Mouse (Mus musculus) adrenal gland, adult 18-20 months (tissue): ENCODE data around the gene Itga8. TPM values are rescaled to one million over a fixed set of nuclear protein-coding genes. Genes with fewer than 3 reads are reported as not detected.

Source experiments
- DNase-seq, 2 experiments: peaks; one replicate each; pipeline ENCODE4 v3.0.0; 2021 to 2022; ENCODE audit warnings: low spot score in 2 of 2
- long read RNA-seq, 2 experiments: library from polyadenylated mRNA; stranded (forward); transcript quantifications; one replicate each; pipeline ENCODE4 v2.0.0; 2021
- total RNA-seq, 2 experiments: library from RNA; stranded (reverse); gene quantifications; 1 replicate in 1 of 2; 2 replicates in 1 of 2; pipeline ENCODE4 v1.2.3; 2021

The Itga8 gene
- 10 to 100 TPM; 17.2 to 17.9 TPM for total RNA-seq
- long read RNA-seq, experiment 1, full-length matches to known transcripts: 4 of 5 reads
- long read RNA-seq, experiment 1, partial matches to known transcripts: 0 of 5 reads
- long read RNA-seq, experiment 1, other reads (novel, unspliced or antisense): 1 of 5 reads
- long read RNA-seq, experiment 2, full-length matches to known transcripts: 1 of 5 reads
- long read RNA-seq, experiment 2, partial matches to known transcripts: 1 of 5 reads
- long read RNA-seq, experiment 2, other reads (novel, unspliced or antisense): 3 of 5 reads

DNA sequence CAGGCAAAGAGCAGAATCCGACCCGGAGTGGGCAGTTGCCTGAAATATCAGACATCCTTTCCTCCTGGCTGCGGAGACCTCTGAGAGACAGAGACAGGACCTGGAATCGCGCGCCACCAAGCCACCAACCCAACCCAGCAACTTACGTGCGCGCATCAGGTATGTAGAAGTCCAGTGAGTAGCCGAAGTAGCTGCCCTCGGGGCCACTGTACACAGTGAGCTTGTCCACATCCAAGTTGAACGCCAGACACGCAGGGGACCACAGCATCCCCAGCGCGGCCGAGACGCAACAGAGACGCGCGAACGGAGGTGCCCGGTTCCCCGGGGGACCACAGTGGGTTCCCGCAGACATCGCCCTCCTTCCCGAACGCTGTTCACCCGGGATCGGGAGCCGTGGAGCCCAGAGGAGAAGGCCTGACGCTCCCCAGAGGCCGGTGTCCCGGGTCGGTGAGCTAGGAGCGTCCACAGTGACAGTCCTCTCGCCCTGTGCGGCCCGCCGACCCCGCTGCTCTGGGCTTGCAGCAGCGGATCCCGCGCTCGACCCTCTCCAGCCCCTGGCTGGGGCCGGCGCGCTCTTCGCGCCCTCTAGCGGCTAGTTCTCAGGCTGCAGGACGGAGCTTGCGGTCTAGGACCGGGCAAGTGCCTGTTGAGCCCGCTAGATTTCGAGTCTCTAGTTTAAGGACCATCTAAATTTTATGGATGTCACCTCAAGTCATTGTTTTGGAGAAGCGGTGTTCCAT lies at the start of gene Itga8:
Itga8 (minus strand) TSS at position 492 of the 740 bp plus-strand sequence.
- peak; percentile 89 for DNase-seq

DNA sequence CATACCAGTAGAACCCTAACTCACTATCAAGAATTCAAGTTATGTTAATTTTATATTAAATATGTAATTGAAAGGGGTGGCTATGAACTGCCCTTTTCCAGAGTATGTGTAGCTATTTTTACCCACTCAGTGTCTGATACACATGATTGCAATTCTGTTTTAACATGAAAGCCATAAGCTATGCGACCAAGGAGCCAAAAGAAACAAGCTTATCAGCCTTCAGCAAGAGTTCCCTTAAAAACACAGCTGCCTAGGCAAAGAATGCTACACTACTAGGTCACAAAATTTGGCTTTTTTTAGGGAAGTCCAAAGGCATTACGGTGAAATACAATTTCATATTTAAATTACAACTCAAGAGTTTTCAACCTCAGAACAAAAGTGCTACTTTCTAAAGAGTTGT lies 47.2 kb upstream of the Itga8 start:
- no peak for DNase-seq

DNA sequence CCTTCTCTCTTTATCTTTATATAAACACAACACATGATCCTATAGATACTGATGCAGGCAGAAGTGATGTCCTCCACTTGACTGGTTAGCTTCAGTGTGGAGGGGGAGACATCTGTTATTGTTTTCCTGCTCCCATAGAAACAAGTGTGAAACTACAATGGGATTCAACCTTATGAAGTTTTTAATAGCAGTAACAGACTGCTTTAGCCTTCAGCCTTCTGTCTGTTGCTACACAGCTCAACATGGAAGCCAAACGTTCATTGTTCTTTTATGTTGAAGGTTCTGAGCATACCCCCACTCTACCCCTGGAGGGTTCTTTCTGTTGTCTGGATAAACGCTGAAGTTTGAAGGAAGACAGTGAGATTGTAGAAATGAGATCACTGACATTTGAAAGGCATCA lies 30.2 kb upstream of the Itga8 start:
- DNase-seq: no peak

DNA sequence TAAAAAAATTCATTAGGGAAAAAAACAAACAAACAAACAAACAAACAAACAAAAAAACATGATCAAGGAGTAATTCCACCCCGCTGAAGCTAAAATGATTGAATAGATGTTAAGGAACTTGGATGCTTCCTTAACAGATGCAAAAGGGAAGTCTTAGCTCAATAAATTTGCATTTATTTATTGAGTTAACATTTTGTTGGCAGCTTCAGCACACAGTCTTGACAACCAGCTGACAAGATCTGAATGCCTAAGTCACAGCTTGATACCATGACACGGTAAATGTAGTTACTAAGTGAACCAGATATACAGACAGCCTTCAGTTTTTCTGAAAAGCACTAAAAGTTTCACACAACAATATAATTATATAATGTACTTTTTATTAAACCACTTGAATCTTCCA lies 27.9 kb upstream of the Itga8 start:
- no peak for DNase-seq

DNA sequence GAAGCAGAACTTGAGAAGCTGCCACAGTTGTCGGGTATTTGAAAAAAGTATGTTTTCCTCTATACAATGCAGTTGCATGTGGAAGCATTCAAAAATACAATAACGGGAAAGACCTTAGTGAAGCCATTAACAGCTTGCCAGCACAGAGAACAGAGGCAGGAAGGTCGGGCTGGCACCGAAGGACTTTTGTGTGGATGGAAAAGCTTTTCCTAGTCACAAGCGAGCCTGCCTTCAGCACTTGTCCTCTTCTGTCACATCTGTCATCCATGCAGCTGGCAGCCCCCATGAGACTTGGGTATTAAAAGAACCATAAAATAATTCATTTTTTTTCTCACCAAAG lies 27.3 kb upstream of the Itga8 start:
- DNase-seq: no peak

DNA sequence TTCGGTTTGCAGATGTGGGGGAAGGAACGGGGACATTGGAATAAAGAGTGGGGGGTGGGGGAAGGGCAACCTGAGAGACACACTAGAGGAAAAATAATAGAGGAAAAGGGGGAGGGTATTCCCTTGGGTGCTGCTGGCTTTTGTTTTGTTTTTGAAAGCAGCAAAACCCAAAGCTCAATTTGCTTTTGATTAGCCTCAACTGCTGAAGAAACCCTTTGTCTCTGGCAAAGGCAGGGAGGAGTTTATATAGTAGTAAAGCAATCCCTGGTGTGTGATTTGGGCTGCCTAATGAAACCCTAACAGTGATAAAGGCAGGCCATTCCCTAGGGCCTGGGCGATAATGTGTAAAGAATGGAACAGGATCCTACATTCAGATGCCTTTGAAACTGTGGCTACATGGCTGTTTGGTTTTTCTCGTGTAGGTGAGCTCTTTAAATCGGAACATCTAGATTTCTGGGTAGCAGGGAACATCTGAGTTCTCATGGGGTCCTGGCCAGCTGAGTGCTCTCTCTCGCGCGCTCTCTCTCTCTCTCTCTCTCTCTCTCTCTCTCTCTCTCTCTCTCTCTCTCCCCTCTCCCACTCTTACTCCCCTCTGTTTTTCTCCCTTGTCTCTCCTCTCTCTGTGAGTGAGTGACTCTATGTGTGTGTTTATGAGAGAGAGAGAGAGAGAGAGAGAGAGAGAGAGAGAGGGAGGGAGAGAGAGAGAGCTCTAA lies 26.8 kb upstream of the Itga8 start:
- no peak for DNase-seq

DNA sequence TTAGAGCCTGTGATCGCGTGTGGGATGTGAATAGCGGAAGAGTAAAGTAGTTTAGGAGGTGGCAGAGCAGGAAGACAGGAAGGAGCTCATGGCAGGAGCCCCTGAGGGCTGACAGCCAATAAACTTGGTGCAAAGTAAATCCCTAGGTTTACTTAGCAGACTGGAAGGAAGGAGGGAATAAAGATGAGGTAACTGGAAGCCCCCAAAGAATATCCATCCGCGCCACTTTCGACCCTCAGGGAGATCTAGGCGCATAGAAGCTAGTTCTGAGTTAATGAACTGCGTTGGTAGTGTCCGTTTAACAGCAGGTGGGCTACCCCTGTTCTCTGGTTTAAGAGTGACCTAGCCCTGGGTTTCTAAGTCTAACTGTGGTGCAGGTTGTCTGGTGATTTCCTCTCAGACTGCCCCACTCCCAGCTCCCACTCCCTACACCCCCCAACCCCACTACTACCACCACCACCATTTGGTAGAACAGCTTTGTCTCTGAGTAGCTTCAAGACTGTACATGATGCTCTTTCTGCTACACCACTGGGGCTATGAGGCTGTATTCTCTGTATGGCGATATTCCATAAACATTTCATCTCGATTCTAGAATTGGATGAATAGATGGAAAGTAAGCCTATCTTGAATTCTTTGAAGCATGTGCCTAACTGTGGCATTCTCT lies 26.1 kb upstream of the Itga8 start:
- no peak for DNase-seq

DNA sequence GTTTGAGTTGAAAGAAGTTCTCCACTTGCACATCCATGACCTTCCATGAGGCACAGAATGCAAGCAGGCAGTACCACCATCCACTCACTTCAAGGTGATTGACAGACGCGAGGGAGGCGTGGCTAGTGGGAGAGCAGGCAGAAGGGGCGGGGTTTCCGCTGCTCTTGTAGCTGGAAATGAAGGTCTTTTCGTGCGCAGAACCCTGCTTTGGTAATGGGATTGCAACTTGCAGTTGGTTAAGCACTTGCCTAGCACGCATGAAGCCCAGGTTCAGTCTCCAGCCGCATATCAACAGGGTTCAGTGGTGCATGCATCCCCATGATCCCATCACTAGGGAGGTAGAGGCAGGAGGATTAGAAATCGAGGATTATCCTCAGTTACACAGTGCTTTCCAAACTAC lies 25.5 kb upstream of the Itga8 start:
- DNase-seq: no peak

DNA sequence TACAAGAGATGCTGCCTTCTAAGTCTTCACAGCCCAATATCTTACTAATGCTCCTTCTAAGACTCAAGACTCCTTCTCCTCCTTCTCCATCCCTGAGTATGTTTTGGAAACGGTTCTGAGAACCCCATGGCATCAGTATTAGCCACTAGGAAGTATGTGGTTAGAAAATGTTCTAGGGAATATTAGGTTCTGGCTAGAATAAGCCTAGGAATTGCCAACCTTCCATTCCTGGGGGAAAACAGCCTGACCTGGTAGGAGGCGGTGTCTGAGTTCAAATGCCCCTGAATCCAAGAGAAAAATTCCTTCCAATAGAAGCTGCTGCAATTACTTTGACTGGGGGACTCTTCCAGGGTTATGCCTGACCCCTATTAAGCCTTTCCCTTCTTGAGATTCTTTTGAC lies 24.1 kb upstream of the Itga8 start:
- no peak for DNase-seq

DNA sequence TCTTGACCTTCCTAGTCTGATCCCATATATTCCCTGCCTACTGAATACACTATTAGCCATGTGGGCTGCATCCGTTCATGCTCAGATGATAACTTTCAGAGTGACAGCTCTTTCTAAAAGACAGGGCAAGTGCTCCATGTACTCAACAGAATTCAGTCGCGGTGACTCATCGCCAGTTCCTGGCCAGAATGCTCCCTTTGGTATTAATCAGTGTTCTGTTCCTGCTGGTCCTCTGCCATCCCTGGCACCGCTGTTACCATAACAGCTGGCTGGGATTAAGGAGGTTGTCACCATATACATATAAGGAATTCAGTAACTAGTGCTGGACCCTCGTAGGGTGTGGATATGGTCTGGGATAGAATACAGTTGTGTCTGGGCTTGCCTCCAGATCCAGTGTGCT lies 23.7 kb upstream of the Itga8 start:
- DNase-seq: peak; percentile 44 to 51

DNA sequence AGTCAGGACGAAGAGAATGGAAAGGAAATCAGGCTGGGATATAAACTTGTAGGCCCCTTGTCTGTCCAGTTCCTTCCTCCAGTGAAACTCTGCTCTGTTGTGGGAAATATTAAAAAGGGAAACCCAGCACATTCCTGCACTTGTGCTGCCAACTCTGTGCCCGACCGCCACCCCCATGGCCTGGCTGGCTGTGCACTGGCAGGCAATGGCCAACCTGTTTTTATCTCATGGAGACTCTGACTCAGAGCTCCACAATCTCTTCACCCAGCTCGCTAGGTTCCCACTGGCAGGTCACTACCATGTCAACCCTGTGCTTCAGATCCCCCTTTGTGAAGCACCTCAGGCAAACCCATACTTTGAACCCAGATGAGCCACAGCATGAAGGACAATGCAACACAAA lies 19.2 kb upstream of the Itga8 start:
- no peak for DNase-seq

DNA sequence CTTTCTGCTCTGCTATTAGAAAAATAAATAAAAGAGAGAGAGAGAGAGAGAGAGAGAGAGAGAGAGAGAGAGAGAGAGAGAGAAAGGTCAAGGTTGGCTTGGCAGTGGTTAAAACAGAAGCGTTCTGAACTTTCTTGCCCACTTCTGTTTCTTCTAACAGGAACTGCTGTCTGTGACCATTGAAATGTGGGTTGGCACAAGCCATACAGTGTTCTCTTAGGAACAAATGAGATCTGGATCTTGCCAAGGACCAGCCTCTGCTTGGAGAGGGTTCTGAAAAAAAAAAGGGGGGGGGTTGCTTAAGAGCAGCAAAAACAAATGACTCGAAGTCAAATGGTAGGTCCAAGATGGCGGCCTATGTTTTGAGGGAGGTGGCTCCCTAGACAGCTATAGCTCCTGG lies 17.0 kb upstream of the Itga8 start:
- no peak for DNase-seq

DNA sequence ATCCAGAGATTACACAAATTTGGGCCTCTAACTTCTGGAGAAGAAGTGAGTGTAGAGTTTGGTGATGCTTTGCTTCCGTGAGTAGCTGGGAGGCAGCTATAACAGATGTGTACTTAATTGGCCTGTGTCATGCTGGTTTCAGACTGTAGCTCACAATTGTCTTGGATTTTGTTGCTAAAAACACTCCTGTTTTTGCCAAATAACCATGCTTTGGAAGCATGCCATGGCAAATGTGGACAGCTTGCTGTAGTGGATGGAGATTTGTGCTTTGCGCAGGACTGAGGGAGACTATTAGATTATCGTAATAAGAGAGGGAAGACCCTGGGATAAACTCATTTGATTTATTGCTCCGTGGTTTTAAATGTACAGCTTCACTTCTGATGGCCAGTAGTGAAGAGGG lies 16.3 kb upstream of the Itga8 start:
- DNase-seq: no peak

DNA sequence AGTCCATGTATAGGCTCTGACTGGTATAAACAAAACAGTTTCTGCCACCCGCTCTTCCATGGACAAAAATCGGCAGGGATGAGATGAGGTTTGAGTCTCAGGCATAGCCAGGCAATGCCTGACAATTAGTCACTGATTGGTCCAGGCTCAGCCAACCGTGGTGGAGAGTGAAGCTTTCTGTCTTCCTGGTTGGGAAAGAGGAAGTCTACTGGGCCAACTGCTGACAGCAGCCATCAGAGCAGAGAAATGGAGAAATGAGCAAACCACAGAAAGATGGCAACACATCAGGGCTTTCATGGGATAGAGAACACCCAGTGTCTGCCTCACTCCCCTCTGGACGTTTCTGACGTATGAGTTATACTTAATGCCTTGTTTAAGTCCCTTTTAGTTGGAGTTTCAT lies 15.6 kb upstream of the Itga8 start:
- DNase-seq: no peak

DNA sequence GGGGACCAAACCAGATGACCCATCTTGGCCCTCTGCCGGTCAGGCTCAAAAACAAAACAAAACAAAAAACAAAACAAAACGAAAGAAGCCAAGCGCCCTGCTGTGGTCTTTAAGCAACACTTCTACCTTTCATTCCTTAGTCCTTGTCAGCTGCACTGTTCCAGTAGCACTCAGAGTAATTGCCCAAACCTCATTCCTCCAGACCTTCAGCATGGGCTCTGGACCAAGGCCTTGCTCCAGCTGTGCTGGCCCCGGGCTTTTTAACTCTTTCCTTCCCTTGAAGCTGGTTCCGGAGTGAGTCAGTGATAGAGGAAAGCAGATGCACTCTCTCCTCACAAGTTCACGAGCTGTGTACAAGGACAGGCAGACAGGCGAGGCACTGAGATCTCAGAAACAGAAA lies 14.6 kb upstream of the Itga8 start:
- DNase-seq: no peak

DNA sequence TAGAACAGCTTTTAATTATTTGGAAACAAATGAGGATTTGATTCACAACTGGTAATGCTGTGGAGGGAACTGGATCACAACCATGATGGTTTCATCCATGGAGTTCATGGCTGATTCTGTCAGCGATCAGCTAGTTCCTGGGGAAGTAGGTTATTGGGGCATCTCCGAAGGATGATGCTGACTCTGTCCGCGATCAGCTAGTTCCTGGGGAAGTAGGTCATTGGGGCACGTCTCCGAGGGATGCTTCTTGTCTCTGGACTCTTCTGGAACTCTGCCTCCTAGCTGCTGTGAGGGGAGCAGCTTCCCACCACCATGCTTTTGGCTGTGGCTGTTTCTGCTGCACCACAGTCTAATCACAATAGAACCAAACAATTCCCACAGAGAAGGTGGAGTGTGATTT lies 12.3 kb upstream of the Itga8 start:
- no peak for DNase-seq

DNA sequence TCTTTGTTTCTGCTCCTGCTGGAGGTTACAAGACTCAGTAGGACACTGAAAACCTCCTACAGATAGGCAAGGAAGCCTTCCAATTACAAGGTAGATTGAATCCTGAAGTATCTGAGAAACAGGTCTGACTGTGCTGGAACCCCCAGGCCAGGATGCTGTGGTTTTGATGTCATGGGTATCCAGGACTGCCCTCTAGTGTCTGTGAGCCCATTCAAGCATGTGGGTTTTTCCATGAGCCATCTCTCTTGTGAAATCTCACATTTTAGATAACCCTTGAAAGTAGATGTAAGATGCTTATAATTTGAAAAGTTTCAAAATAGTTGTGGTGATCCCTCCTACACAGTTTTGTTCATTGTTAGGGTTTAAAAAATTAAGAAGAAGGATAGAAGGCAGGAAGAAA lies 6.7 kb upstream of the Itga8 start:
- no peak for DNase-seq

DNA sequence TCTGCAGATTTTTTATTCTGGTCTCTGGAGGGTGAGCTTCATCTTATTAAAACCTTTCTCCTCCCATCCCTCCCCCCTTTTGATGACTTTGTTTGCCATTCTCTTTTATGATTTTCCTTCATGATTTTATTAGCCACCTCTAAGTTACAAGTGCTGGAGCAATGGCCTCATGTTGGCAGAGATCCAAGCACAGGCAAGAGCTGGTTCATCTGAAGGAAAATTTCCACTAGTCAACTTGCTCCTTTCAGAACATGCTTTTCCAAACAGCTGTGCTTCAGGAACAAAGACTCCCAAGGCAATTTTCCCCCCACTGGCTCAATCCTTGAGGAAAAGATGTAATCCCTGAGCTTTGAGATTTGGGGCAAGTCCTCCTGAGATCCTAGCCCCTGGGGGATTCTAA lies 5.6 kb upstream of the Itga8 start:
- no peak for DNase-seq

DNA sequence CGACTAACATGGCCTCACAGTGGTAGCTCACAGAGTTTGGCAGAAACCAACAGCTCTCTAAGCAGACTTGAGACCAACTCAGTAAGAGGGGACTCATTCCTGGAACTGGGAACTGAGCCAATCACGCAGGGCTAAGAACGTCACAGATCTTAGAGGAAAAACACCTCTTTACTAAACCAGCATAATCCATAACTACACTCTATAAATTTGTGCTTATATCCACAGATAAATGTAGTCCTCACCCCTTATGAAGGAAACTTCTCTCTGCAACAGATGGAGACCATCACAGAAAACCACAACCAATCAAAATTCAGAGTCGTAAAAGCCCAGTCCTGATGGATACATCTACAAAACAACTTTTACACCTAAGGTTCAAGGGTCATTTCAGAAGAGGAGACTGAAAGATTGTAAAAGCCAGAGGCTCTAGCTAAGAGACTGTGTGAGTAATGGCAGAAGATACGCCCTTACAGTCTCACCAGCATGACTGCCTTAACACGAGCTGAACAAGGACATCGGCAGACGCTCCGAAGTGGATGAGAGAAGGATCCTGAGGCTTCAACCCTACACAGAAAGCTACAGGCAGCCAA lies 3.4 kb upstream of the Itga8 start:
- DNase-seq: no peak

DNA sequence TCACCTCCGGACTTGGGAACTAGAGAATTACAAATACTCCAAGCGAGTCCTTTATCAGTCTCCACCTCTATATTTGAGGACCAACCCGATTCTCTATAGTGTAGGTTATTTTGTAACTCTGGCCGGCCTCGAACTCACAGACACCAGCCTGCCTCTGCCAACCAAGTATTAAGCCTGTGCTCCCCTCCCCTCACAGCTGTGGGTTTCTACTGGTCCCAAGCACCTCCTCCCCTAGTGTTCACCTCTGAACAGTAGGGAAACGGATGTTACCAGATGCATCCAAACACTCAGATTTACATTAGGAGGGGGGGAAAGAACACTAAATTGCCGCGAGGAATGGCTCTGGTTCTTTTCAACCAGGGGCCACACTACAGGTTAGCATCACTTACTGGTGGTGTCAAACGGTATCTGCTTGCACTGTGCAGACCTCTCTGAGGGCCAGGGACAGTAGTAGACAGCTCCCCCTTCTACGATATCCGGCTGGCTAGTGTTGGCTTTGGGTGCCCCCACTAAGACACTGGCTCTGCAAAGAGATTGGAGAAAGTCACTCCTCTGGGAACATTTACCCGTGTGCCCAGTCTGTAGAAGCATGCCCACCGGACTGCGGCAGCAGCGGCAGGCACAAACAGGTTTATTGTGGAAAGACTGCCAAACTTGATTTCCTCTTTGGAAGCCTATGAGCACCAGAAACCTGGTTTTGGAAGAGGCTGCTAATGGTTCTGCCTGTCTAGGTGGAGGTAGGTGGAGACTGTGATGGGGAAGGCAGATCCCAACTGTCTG lies 1.1 kb downstream of the Itga8 start:
- DNase-seq: no peak

DNA sequence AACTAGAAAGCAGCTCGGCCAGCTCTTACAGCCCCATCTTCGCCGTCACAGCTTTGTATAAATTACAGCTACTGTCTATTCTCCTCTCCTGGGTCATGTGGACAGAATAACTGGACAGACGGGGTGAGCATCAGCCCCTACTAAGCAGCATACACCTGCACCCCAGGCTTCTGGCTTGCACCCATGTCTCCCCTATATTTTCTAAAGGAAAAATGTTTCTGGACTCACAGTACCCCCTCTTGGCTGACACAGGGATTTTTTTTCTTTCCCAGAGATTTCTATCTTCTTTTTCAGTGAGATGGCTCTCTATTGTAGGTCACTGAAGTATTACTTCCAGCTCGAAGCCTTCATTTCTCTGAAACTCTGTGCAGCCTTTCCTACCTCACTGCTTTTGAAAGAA lies 4.4 kb downstream of the Itga8 start:
- no peak for DNase-seq
